Mouse (Mus musculus): ENCODE measurements around the gene Whamm. TPM values are rescaled to one million over a fixed set of nuclear protein-coding genes. Genes with fewer than 3 reads are reported as not detected.
A peak's percentile ranks its signal among the peaks of the same experiment; 100 is the strongest.

Whamm gene
- total RNA-seq, 2 experiments from 2014 or later: 20.4 to 21.2 TPM

GRCm38 (mm10) chr7:81563506-81564015, 7.5 kb upstream of the Whamm start:
- no peak for DNase-seq

GRCm38 (mm10) chr7:81564766-81565165, 6.3 kb upstream of the Whamm start:
- no peak for DNase-seq

- DNase-seq: no peak
Measured at GRCm38 (mm10) chr7:81565381-81566055, 5.5 kb upstream of the Whamm start.

GRCm38 (mm10) chr7:81566332-81566731, 4.7 kb upstream of the Whamm start:
- DNase-seq: no peak

- no peak for DNase-seq
Measured at GRCm38 (mm10) chr7:81566892-81567291, 4.2 kb upstream of the Whamm start, which contains the start of gene Fsd2. Fsd2 (minus strand) TSS chr7:81566944.

GRCm38 (mm10) chr7:81567396-81567795, 3.7 kb upstream of the Whamm start:
- no peak for DNase-seq

GRCm38 (mm10) chr7:81569851-81570250, 1.2 kb upstream of the Whamm start:
- DNase-seq: no peak

GRCm38 (mm10) chr7:81570271-81570670, 795 bp upstream of the Whamm start:
- DNase-seq: no peak

- DNase-seq: no peak
Measured at GRCm38 (mm10) chr7:81570752-81571107, 336 bp upstream of the Whamm start.

- peak; percentile 16 to 28 for DNase-seq
Measured at GRCm38 (mm10) chr7:81571941-81572441, 925 bp downstream of the Whamm start.

GRCm38 (mm10) chr7:81572610-81573268, 1.7 kb downstream of the Whamm start:
- no peak for DNase-seq

- DNase-seq: peak; percentile 66 to 71
Measured at GRCm38 (mm10) chr7:81573397-81573796, 2.3 kb downstream of the Whamm start.

GRCm38 (mm10) chr7:81573821-81574220, 2.8 kb downstream of the Whamm start:
- DNase-seq: no peak

GRCm38 (mm10) chr7:81575606-81576005, 4.5 kb downstream of the Whamm start:
- DNase-seq: no peak

- DNase-seq: no peak
Measured at GRCm38 (mm10) chr7:81577872-81578271, 6.8 kb downstream of the Whamm start.

- no peak for DNase-seq
Measured at GRCm38 (mm10) chr7:81578413-81578812, 7.3 kb downstream of the Whamm start.

- no peak for DNase-seq
Measured at GRCm38 (mm10) chr7:81579312-81579711, 8.2 kb downstream of the Whamm start.

GRCm38 (mm10) chr7:81583512-81583911, 12.4 kb downstream of the Whamm start:
- DNase-seq: no peak

- no peak for DNase-seq
Measured at GRCm38 (mm10) chr7:81585326-81585725, 14.3 kb downstream of the Whamm start.

- no peak for DNase-seq
Measured at GRCm38 (mm10) chr7:81587238-81587637, 16.2 kb downstream of the Whamm start.

GRCm38 (mm10) chr7:81592686-81593085, 21.6 kb downstream of the Whamm start:
- DNase-seq: no peak

- no peak for DNase-seq
Measured at GRCm38 (mm10) chr7:81593387-81593786, 22.3 kb downstream of the Whamm start.

- no peak for DNase-seq
Measured at GRCm38 (mm10) chr7:81595056-81595455, 24.0 kb downstream of the Whamm start.

- no peak for DNase-seq
Measured at GRCm38 (mm10) chr7:81596086-81596485, 25.0 kb downstream of the Whamm start.

Measured in adrenal gland, postnatal 36 days (tissue).